Mouse (Mus musculus): ENCODE data around the gene Mast3.
"Not testable (repeated sequence)": the region's sequence is repeated elsewhere in the genome, so short reads cannot be mapped to it uniquely, and the experiment has no call there.

Gene Mast3

GRCm38 (mm10) chr8:70834071-70834470 lies 29.2 kb upstream of the Mast3 start:
- no peak for DNase-seq (ENCODE audit: low spot score in 2 of 2)

- DNase-seq (ENCODE audit: low spot score in 2 of 2): no peak
Observed at GRCm38 (mm10) chr8:70833520-70833919, 28.7 kb upstream of the Mast3 start.

GRCm38 (mm10) chr8:70833018-70833482 lies 28.2 kb upstream of the Mast3 start:
- peak; percentile 45 to 46 for DNase-seq (ENCODE audit: low spot score in 2 of 2)

- DNase-seq (ENCODE audit: low spot score in 2 of 2): no peak
Observed at GRCm38 (mm10) chr8:70832371-70832770, 27.5 kb upstream of the Mast3 start.

GRCm38 (mm10) chr8:70831517-70831916 lies 26.7 kb upstream of the Mast3 start:
- no peak for DNase-seq (ENCODE audit: low spot score in 2 of 2)

GRCm38 (mm10) chr8:70827796-70828195 lies 22.9 kb upstream of the Mast3 start:
- DNase-seq (ENCODE audit: low spot score in 2 of 2): no peak

GRCm38 (mm10) chr8:70827010-70827409 lies 22.2 kb upstream of the Mast3 start:
- no peak for DNase-seq (ENCODE audit: low spot score in 2 of 2)

- DNase-seq (ENCODE audit: low spot score in 2 of 2): no peak
Observed at GRCm38 (mm10) chr8:70825816-70826215, 21.0 kb upstream of the Mast3 start.

GRCm38 (mm10) chr8:70823802-70824201 lies 18.9 kb upstream of the Mast3 start:
- no peak for DNase-seq (ENCODE audit: low spot score in 2 of 2)

GRCm38 (mm10) chr8:70822594-70822993 lies 17.7 kb upstream of the Mast3 start:
- not testable (repeated sequence) for DNase-seq (ENCODE audit: low spot score in 2 of 2)

- no peak for DNase-seq (ENCODE audit: low spot score in 2 of 2)
Observed at GRCm38 (mm10) chr8:70821992-70822391, 17.1 kb upstream of the Mast3 start.

- peak; percentile 56 to 64 for DNase-seq (ENCODE audit: low spot score in 2 of 2)
Observed at GRCm38 (mm10) chr8:70821399-70821962, 16.6 kb upstream of the Mast3 start.

- DNase-seq (ENCODE audit: low spot score in 2 of 2): no peak
Observed at GRCm38 (mm10) chr8:70820101-70820935, 15.5 kb upstream of the Mast3 start.

- DNase-seq (ENCODE audit: low spot score in 2 of 2): peak; percentile 49 to 51
Observed at GRCm38 (mm10) chr8:70816679-70817078, 11.8 kb upstream of the Mast3 start.

GRCm38 (mm10) chr8:70812885-70813284 lies 8.0 kb upstream of the Mast3 start:
- DNase-seq (ENCODE audit: low spot score in 2 of 2): no peak

- no peak for DNase-seq (ENCODE audit: low spot score in 2 of 2)
Observed at GRCm38 (mm10) chr8:70812055-70812454, 7.2 kb upstream of the Mast3 start.

- no peak for DNase-seq (ENCODE audit: low spot score in 2 of 2)
Observed at GRCm38 (mm10) chr8:70810962-70811680, 6.3 kb upstream of the Mast3 start.

- DNase-seq (ENCODE audit: low spot score in 2 of 2): no peak
Observed at GRCm38 (mm10) chr8:70808955-70809701, 4.3 kb upstream of the Mast3 start.

GRCm38 (mm10) chr8:70808239-70808638 lies 3.4 kb upstream of the Mast3 start, which contains the start of gene Il12rb1:
TSS of gene Il12rb1 (plus strand) at chr8:70808449.
- no peak for DNase-seq (ENCODE audit: low spot score in 2 of 2)

- no peak for DNase-seq (ENCODE audit: low spot score in 2 of 2)
Observed at GRCm38 (mm10) chr8:70807304-70807703, 2.5 kb upstream of the Mast3 start.

- DNase-seq (ENCODE audit: low spot score in 2 of 2): peak; percentile 87 to 88
Observed at GRCm38 (mm10) chr8:70806541-70806940, 1.7 kb upstream of the Mast3 start.

Measured in spleen, postnatal 36 days (tissue).